ENCODE assay signal across 9 mouse cellular contexts in the genomic region with DNA sequence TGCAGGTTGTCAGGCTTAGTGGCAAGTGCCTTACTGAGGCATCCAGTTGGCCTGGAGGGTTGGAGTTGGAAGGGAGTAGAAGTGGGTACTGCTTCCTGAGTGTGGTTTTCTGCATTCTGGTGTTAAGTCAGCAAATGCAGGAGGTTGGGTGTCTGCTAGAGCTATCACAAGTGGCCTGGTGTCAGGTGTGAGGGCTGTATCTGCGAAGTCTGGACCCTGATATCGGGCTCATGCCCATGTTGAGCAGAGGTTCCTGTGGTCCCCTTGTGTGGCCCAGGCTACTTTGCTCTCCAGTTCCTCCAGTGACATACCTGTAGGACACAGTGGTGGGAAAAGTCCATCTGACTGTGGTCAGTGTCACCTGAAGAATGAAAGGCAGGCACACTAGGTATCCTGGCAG. TPM values are rescaled to one million over a fixed set of nuclear protein-coding genes. Genes with fewer than 3 reads are reported as not detected.
DNase-seq lines count a peak whose midpoint lies in the region; ATAC-seq lines count a peak whose summit lies in the region.
"Had no signal": no experiment of that assay in that cellular context is flagged by ENCODE, and none has a peak within 500 bp of the region (broad histone marks: within the 10 kb centered on the region; RNA-seq: fewer than 3 reads in every experiment).

No protein-coding gene starts in this region.

- peaks cover 9% of the 10 kb centered on the region; the same call in 1 of the 2 replicates for H3K36me3 ChIP-seq in heart, embryonic 16.5 days (ENCODE audit: control insufficient read depth, insufficient read depth)
- H3K36me3 ChIP-seq in intestine, embryonic 15.5 days = peaks cover 7% of the 10 kb centered on the region

- peak overlapping the region; percentile 31; the same call in 1 of the 2 replicates for H3K9ac ChIP-seq in heart, embryonic 16.5 days (ENCODE audit: low read length)
- H3K9ac ChIP-seq in intestine, embryonic 15.5 days = peak overlapping the region; percentile 40
- H3K9ac ChIP-seq: forebrain, embryonic 15.5 days had no signal

- intact Hi-C loops in gastrocnemius, postnatal 36 days (cut with DNase I) = no loop called here

- ATAC-seq in heart, embryonic 16.5 days (replicated peaks; ENCODE audit: extremely low read depth, insufficient read depth, low FRiP score) = no peak
- ATAC-seq in intestine, embryonic 15.5 days = no peak
- peak; percentile 34 for ATAC-seq in megakaryocyte progenitor cell, adult 5-6 weeks (replicated peaks; ENCODE audit: poor library complexity)
- ATAC-seq: forebrain, embryonic 15.5 days had no signal

- H3K27me3 ChIP-seq in heart, embryonic 16.5 days (ENCODE audit: control insufficient read depth, insufficient read depth, low read length) = no peaks in the 10 kb centered on the region
- no peaks in the 10 kb centered on the region for H3K27me3 ChIP-seq in intestine, embryonic 15.5 days (replicated peaks)
- H3K27me3 ChIP-seq: forebrain, embryonic 15.5 days had no signal

- 85% methylated on average over 2 of the region's 2 CpGs for WGBS in heart, embryonic 16.5 days
- 95% methylated on average over 2 of the region's 2 CpGs for WGBS in intestine, embryonic 15.5 days

- H3K4me3 ChIP-seq in heart, embryonic 16.5 days (ENCODE audit: low read length) = no peak overlapping the region
- H3K4me3 ChIP-seq in brown adipose tissue, adult 24 weeks (ENCODE audit: insufficient read depth, low read depth, low read length) = no peak overlapping the region
- no peak overlapping the region for H3K4me3 ChIP-seq in intestine, embryonic 15.5 days (replicated peaks)
- H3K4me3 ChIP-seq: forebrain, embryonic 15.5 days had no signal

- no peaks in the 10 kb centered on the region for H3K9me3 ChIP-seq in heart, embryonic 16.5 days (replicated peaks; ENCODE audit: control insufficient read depth, low read length)
- no peaks in the 10 kb centered on the region for H3K9me3 ChIP-seq in intestine, embryonic 15.5 days
- H3K9me3 ChIP-seq: forebrain, embryonic 15.5 days had no signal

- no peak for DNase-seq in heart, adult 18-20 months
- no peak for DNase-seq in gastrocnemius, postnatal 36 days
- no peak for DNase-seq in right cerebral cortex, adult 2 months (ENCODE audit: low spot score in 2 of 2)
- DNase-seq in cerebellum, adult 11-12 months = no peak

- H3K27ac ChIP-seq in heart, embryonic 16.5 days (ENCODE audit: low read length) = no peak overlapping the region
- H3K27ac ChIP-seq in brown adipose tissue, adult 24 weeks (replicated peaks; ENCODE audit: low read depth, low read length) = 0 out of 2 replicates have a peak overlapping the region, but pooled peaks have one; percentile 28
- peak overlapping the region; percentile 70 for H3K27ac ChIP-seq in intestine, embryonic 15.5 days

- peaks cover 59% of the 10 kb centered on the region for H3K4me1 ChIP-seq in heart, embryonic 16.5 days (ENCODE audit: control insufficient read depth, insufficient read depth, low read length)
- H3K4me1 ChIP-seq in brown adipose tissue, adult 24 weeks (ENCODE audit: control insufficient read depth, insufficient read depth, insufficient read length, low read length) = peaks cover 44% of the 10 kb centered on the region
- peaks cover 49% of the 10 kb centered on the region for H3K4me1 ChIP-seq in intestine, embryonic 15.5 days (replicated peaks)

- H3K4me2 ChIP-seq in heart, embryonic 16.5 days (ENCODE audit: low read depth, low read length) = no peak overlapping the region
- H3K4me2 ChIP-seq in intestine, embryonic 15.5 days (replicated peaks) = 0 out of 2 replicates have a peak overlapping the region, but pooled peaks have one; percentile 33
- H3K4me2 ChIP-seq: forebrain, embryonic 15.5 days had no signal

RNA-seq across cellular contexts. Expression of a gene that starts 8.8 kb away (rescaled TPM):
- 30.7 and 33.9 TPM in 2 replicates for polyA plus RNA-seq in heart, embryonic 16.5 days (2015; fragmentation: Nextera tagmentation; extraction: Ambion mirVana)
- 10 to 100 TPM; 46.9 to 58.8 TPM for total RNA-seq in heart, adult 18-20 months (2021)
- 51.6 and 76.7 TPM in 2 replicates for polyA plus RNA-seq in brown adipose tissue, adult 24 weeks (2012; ENCODE audit: insufficient read depth, insufficient read length, missing spikeins)
- 53.1 and 57.0 TPM in 2 replicates for polyA plus RNA-seq in intestine, embryonic 15.5 days (2015; fragmentation: Nextera tagmentation; extraction: Ambion mirVana)
- total RNA-seq in megakaryocyte progenitor cell, adult 5-6 weeks (2015) = 55.4 and 61.6 TPM in 2 replicates
- total RNA-seq in megakaryocyte progenitor cell, adult 5-6 weeks (2017) = 231 and 302 TPM in 2 replicates
- total RNA-seq in gastrocnemius, postnatal 36 days (2021) = 10 to 100 TPM; 30.0 to 40.4 TPM

RNA-seq across cellular contexts. Expression of a gene that starts 9.3 kb away (rescaled TPM):
- polyA plus RNA-seq in heart, embryonic 16.5 days (2015; fragmentation: Nextera tagmentation; extraction: Ambion mirVana) = 50.3 and 51.6 TPM in 2 replicates
- total RNA-seq in heart, adult 18-20 months (2021) = 10 to 100 TPM in 1 of 2 experiments, 1 to 10 TPM in 1; 8.9 to 14.8 TPM
- polyA plus RNA-seq in brown adipose tissue, adult 24 weeks (2012; ENCODE audit: insufficient read depth, insufficient read length, missing spikeins) = 10.5 and 17.8 TPM in 2 replicates
- polyA plus RNA-seq in intestine, embryonic 15.5 days (2015; fragmentation: Nextera tagmentation; extraction: Ambion mirVana) = 71.0 and 112 TPM in 2 replicates
- 3.2 and 3.7 TPM in 2 replicates for total RNA-seq in megakaryocyte progenitor cell, adult 5-6 weeks (2015)
- 2.5 and 7.4 TPM in 2 replicates for total RNA-seq in megakaryocyte progenitor cell, adult 5-6 weeks (2017)
- 10 to 100 TPM; 35.1 to 59.8 TPM for total RNA-seq in gastrocnemius, postnatal 36 days (2021)

RNA-seq across cellular contexts. Expression of a gene that starts 21.2 kb away (rescaled TPM):
- polyA plus RNA-seq in heart, embryonic 16.5 days (2015; fragmentation: Nextera tagmentation; extraction: Ambion mirVana) = 596 and 743 TPM in 2 replicates
- total RNA-seq in heart, adult 18-20 months (2021) = 1,000 to 10,000 TPM; 1,019 to 1,055 TPM
- 732 and 1,152 TPM in 2 replicates for polyA plus RNA-seq in brown adipose tissue, adult 24 weeks (2012; ENCODE audit: insufficient read depth, insufficient read length, missing spikeins)
- 467 and 534 TPM in 2 replicates for polyA plus RNA-seq in intestine, embryonic 15.5 days (2015; fragmentation: Nextera tagmentation; extraction: Ambion mirVana)
- total RNA-seq in megakaryocyte progenitor cell, adult 5-6 weeks (2015) = 138 and 162 TPM in 2 replicates
- 106 and 135 TPM in 2 replicates for total RNA-seq in megakaryocyte progenitor cell, adult 5-6 weeks (2017)
- 100 to 1,000 TPM; 516 to 553 TPM for total RNA-seq in gastrocnemius, postnatal 36 days (2021)

RNA-seq across cellular contexts. Expression of a gene that starts 22.2 kb away (rescaled TPM):
- polyA plus RNA-seq in heart, embryonic 16.5 days (2015; fragmentation: Nextera tagmentation; extraction: Ambion mirVana) = 536 and 549 TPM in 2 replicates
- total RNA-seq in heart, adult 18-20 months (2021) = 100 to 1,000 TPM; 745 to 872 TPM
- polyA plus RNA-seq in brown adipose tissue, adult 24 weeks (2012; ENCODE audit: insufficient read depth, insufficient read length, missing spikeins) = 1,089 and 1,107 TPM in 2 replicates
- polyA plus RNA-seq in intestine, embryonic 15.5 days (2015; fragmentation: Nextera tagmentation; extraction: Ambion mirVana) = 974 and 1,020 TPM in 2 replicates
- total RNA-seq in megakaryocyte progenitor cell, adult 5-6 weeks (2015) = 2,196 and 2,314 TPM in 2 replicates
- total RNA-seq in megakaryocyte progenitor cell, adult 5-6 weeks (2017) = 2,623 and 2,987 TPM in 2 replicates
- 100 to 1,000 TPM; 529 to 644 TPM for total RNA-seq in gastrocnemius, postnatal 36 days (2021)

RNA-seq across cellular contexts. Expression of a gene that starts 25.7 kb away (rescaled TPM):
- 1.5 TPM in 2 replicates for polyA plus RNA-seq in heart, embryonic 16.5 days (2015; fragmentation: Nextera tagmentation; extraction: Ambion mirVana)
- 1 to 10 TPM; 2.6 to 2.8 TPM for total RNA-seq in heart, adult 18-20 months (2021)
- polyA plus RNA-seq in brown adipose tissue, adult 24 weeks (2012; ENCODE audit: insufficient read depth, insufficient read length, missing spikeins) = 0.38 TPM in 1 of 2 replicates, not detected in the other
- 4.9 and 6.5 TPM in 2 replicates for polyA plus RNA-seq in intestine, embryonic 15.5 days (2015; fragmentation: Nextera tagmentation; extraction: Ambion mirVana)
- total RNA-seq in megakaryocyte progenitor cell, adult 5-6 weeks (2015) = not detected in 2 replicates
- 0.03 TPM in 1 of 2 replicates, not detected in the other for total RNA-seq in megakaryocyte progenitor cell, adult 5-6 weeks (2017)
- under 1 TPM; 0.54 to 0.57 TPM for total RNA-seq in gastrocnemius, postnatal 36 days (2021)
